ENCODE assay signal across 8 mouse cellular contexts in genomic region chr2:181584411-181584942, GRCm38 (mm10). TPM values are rescaled to one million over a fixed set of nuclear protein-coding genes. Genes with fewer than 3 reads are reported as not detected.
DNase-seq lines count a peak whose midpoint lies in the region; ATAC-seq lines count a peak whose summit lies in the region.

TSS of gene Uckl1 (minus strand) at chr2:181584892.

- H3K36me3 ChIP-seq in embryonic facial prominence, embryonic 11.5 days (replicated peaks; ENCODE audit: control insufficient read depth, insufficient read depth, low read depth, low read length), result peaks cover 19% of the 10 kb centered on the region
- H3K36me3 ChIP-seq in midbrain, embryonic 11.5 days (ENCODE audit: control insufficient read depth, insufficient read depth, low read length), result peaks cover 30% of the 10 kb centered on the region

- H3K4me2 ChIP-seq in embryonic facial prominence, embryonic 11.5 days (ENCODE audit: low read depth, low read length), result no peak within 1 kb of the TSS
- H3K4me2 ChIP-seq in midbrain, embryonic 11.5 days, result no peak within 1 kb of the TSS

- H3K4me3 ChIP-seq in embryonic facial prominence, embryonic 11.5 days (ENCODE audit: low read depth, low read length), result no peak within 1 kb of the TSS
- no peak within 1 kb of the TSS for H3K4me3 ChIP-seq in midbrain, embryonic 11.5 days (ENCODE audit: low read depth, low read length)

- H3K27ac ChIP-seq in embryonic facial prominence, embryonic 11.5 days (replicated peaks; ENCODE audit: low read depth, low read length), result no peak within 1 kb of the TSS
- no peak within 1 kb of the TSS for H3K27ac ChIP-seq in midbrain, embryonic 11.5 days (ENCODE audit: low read depth, low read length)

- WGBS in embryonic facial prominence, embryonic 11.5 days, result 94% methylated on average over 4 of the region's 4 CpGs
- WGBS in midbrain, embryonic 11.5 days, result 94% methylated on average over 4 of the region's 4 CpGs

- peak; percentile 3 to 11 for DNase-seq in spleen, postnatal 10 days (ENCODE audit: low spot score in 2 of 2)
- DNase-seq in spleen, adult 18-20 months, result no peak
- DNase-seq in embryonic facial prominence, embryonic 11.5 days (ENCODE audit: low spot score), result no peak
- DNase-seq in heart, adult 8-10 months (ENCODE audit: low spot score), result no peak
- DNase-seq in layer of hippocampus, postnatal 10 days (ENCODE audit: low spot score in 2 of 2), result no peak
- no peak for DNase-seq in midbrain, embryonic 11.5 days (ENCODE audit: low spot score, missing footprints)
- DNase-seq in embryo, embryonic 10.5 days (ENCODE audit: low spot score), result no peak
- DNase-seq in thymus, adult 18-20 months, result no peak

- no peak within 1 kb of the TSS for H3K9ac ChIP-seq in embryonic facial prominence, embryonic 11.5 days (replicated peaks; ENCODE audit: low read length)
- H3K9ac ChIP-seq in midbrain, embryonic 11.5 days (ENCODE audit: low read length), result no peak within 1 kb of the TSS

- H3K27me3 ChIP-seq in embryonic facial prominence, embryonic 11.5 days (ENCODE audit: control insufficient read depth, insufficient read depth, low read length), result no peaks in the 10 kb centered on the region
- no peaks in the 10 kb centered on the region for H3K27me3 ChIP-seq in midbrain, embryonic 11.5 days (ENCODE audit: control insufficient read depth, insufficient read depth, low read length)

- H3K9me3 ChIP-seq in embryonic facial prominence, embryonic 11.5 days (replicated peaks; ENCODE audit: control insufficient read depth, low read length), result no peaks in the 10 kb centered on the region
- H3K9me3 ChIP-seq in midbrain, embryonic 11.5 days (ENCODE audit: control insufficient read depth, low read length), result no peaks in the 10 kb centered on the region

- ATAC-seq in embryonic facial prominence, embryonic 11.5 days (replicated peaks; ENCODE audit: insufficient number of reproducible peaks, low FRiP score, low TSS enrichment, low read depth), result no peak
- no peak for ATAC-seq in midbrain, embryonic 11.5 days (ENCODE audit: low FRiP score)

- H3K4me1 ChIP-seq in embryonic facial prominence, embryonic 11.5 days (ENCODE audit: control insufficient read depth, insufficient read depth, low read length), result no peaks in the 10 kb centered on the region
- H3K4me1 ChIP-seq in midbrain, embryonic 11.5 days (ENCODE audit: control insufficient read depth, insufficient read depth, low read length), result peaks cover 6% of the 10 kb centered on the region

RNA-seq across cellular contexts. Expression of gene Uckl1, which starts in this region (rescaled TPM):
- polyA plus RNA-seq in embryonic facial prominence, embryonic 11.5 days (2014; fragmentation: Nextera tagmentation; extraction: Ambion mirVana), result 33.5 and 38.6 TPM in 2 replicates
- 10 to 100 TPM; 26.8 to 39.2 (median 35.0) TPM for total RNA-seq in heart, adult 8-10 months (2022)
- total RNA-seq in layer of hippocampus, postnatal 10 days (2021), result 10 to 100 TPM; 40.4 to 44.3 TPM
- polyA plus RNA-seq in midbrain, embryonic 11.5 days (2014; fragmentation: Nextera tagmentation; extraction: Ambion mirVana), result 46.4 and 50.2 TPM in 2 replicates

Comparison
In these comparisons a context has a peak if more than half of its experiments do, and no peak if none do; other contexts are left out.
1. DNase-seq: peak in spleen, postnatal 10 days (2 of 2); none in spleen, adult 18-20 months (0 of 2), embryonic facial prominence, embryonic 11.5 days (single experiment), heart, adult 8-10 months (single experiment), layer of hippocampus, postnatal 10 days (0 of 2), midbrain, embryonic 11.5 days (single experiment), embryo, embryonic 10.5 days (single experiment) and thymus, adult 18-20 months (0 of 2).